In the genomic region with DNA sequence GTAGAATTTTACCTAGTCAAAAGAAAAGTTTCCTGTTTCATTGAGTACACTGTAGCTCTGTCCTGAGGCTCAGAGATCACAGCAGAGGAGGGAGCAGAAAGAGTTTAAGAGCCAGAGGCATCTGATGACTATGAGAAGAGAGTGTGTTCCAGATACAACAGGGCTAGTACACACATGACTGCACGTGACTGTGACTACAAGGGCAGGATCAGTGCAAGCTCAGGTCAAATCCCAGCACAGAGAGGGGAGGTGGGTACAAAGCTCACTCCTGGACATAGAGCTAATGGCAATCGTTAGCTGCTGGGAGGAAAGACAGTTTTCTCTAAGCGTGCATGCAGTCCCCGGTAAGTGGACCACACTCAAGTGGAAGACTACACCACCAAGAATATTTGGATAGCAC, we compare ENCODE assay signal across 24 mouse cellular contexts. TPM values are rescaled to one million over a fixed set of nuclear protein-coding genes. Genes with fewer than 3 reads are reported as not detected.
DNase-seq lines count a peak whose midpoint lies in the region; ATAC-seq and TF ChIP-seq lines count a peak whose summit lies in the region.
"Had no signal": no experiment of that assay in that cellular context is flagged by ENCODE, and none has a peak within 500 bp of the region (broad histone marks: within the 10 kb centered on the region; RNA-seq: fewer than 3 reads in every experiment).

No protein-coding gene starts in this region.

- TF ChIP-seq EP300 in liver, postnatal 0 days (IDR thresholded peaks at IDR 0.05; ENCODE audit: low read depth): no peak

- H3K4me2 ChIP-seq in liver, embryonic 12.5 days: no peak overlapping the region
- no peak overlapping the region for H3K4me2 ChIP-seq in liver, embryonic 11.5 days
- no peak overlapping the region for H3K4me2 ChIP-seq in kidney, postnatal 0 days (ENCODE audit: low read length)
- no peak overlapping the region for H3K4me2 ChIP-seq in liver, postnatal 0 days (ENCODE audit: low read depth, low read length)
- H3K4me2 ChIP-seq: heart, embryonic 15.5 days; limb, embryonic 15.5 days; lung, embryonic 14.5 days had no signal

- no peak overlapping the region for H3K9ac ChIP-seq in liver, embryonic 12.5 days
- H3K9ac ChIP-seq in liver, embryonic 11.5 days (ENCODE audit: low read depth, low read length): no peak overlapping the region
- no peak overlapping the region for H3K9ac ChIP-seq in kidney, postnatal 0 days (ENCODE audit: low read depth, low read length)
- no peak overlapping the region for H3K9ac ChIP-seq in liver, postnatal 0 days (replicated peaks)
- H3K9ac ChIP-seq: heart, embryonic 15.5 days; limb, embryonic 15.5 days; lung, embryonic 14.5 days had no signal

- no peak overlapping the region for H3K4me3 ChIP-seq in liver, embryonic 12.5 days
- no peak overlapping the region for H3K4me3 ChIP-seq in liver, embryonic 11.5 days (ENCODE audit: low read depth, low read length)
- no peak overlapping the region for H3K4me3 ChIP-seq in kidney, postnatal 0 days (replicated peaks; ENCODE audit: low read depth, low read length)
- no peak overlapping the region for H3K4me3 ChIP-seq in liver, postnatal 0 days (ENCODE audit: low read depth, low read length)
- H3K4me3 ChIP-seq: forebrain, embryonic 10.5 days; heart, embryonic 15.5 days; limb, embryonic 15.5 days had no signal

- 68% methylated on average over 4 of the region's 4 CpGs for WGBS in liver, embryonic 12.5 days (ENCODE audit: insufficient replicate concordance)
- WGBS in liver, embryonic 11.5 days: 79% methylated on average over 4 of the region's 4 CpGs
- 59% methylated on average over 4 of the region's 4 CpGs for WGBS in kidney, postnatal 0 days
- 68% methylated on average over 4 of the region's 4 CpGs for WGBS in liver, postnatal 0 days (ENCODE audit: insufficient replicate concordance)

- H3K27ac ChIP-seq in liver, embryonic 12.5 days: no peak overlapping the region
- no peak overlapping the region for H3K27ac ChIP-seq in liver, embryonic 11.5 days (ENCODE audit: low read depth, low read length)
- H3K27ac ChIP-seq in kidney, postnatal 0 days: no peak overlapping the region
- H3K27ac ChIP-seq in liver, postnatal 0 days (ENCODE audit: low read depth): no peak overlapping the region
- H3K27ac ChIP-seq: forebrain, embryonic 10.5 days; heart, embryonic 15.5 days; limb, embryonic 15.5 days had no signal

- TF ChIP-seq CTCF in kidney, postnatal 0 days (IDR thresholded peaks at IDR 0.05; ENCODE audit: low read depth): no peak
- no peak for TF ChIP-seq CTCF in liver, postnatal 0 days (IDR thresholded peaks at IDR 0.05; ENCODE audit: low read depth)

- H3K4me1 ChIP-seq in liver, embryonic 12.5 days: no peaks in the 10 kb centered on the region
- no peaks in the 10 kb centered on the region for H3K4me1 ChIP-seq in liver, embryonic 11.5 days (replicated peaks; ENCODE audit: control insufficient read depth, insufficient read depth, low read length)
- no peaks in the 10 kb centered on the region for H3K4me1 ChIP-seq in kidney, postnatal 0 days (replicated peaks; ENCODE audit: insufficient read depth, low read length)
- no peaks in the 10 kb centered on the region for H3K4me1 ChIP-seq in liver, postnatal 0 days (ENCODE audit: insufficient read depth)
- H3K4me1 ChIP-seq: heart, embryonic 15.5 days; limb, embryonic 15.5 days had no signal

- ATAC-seq in liver, embryonic 12.5 days: 0 out of 2 replicates have a peak, but pooled peaks have one; percentile 42
- no peak for ATAC-seq in liver, embryonic 11.5 days (replicated peaks; ENCODE audit: low FRiP score)
- peak; percentile 74; the same call in 1 of the 2 replicates for ATAC-seq in kidney, postnatal 0 days (replicated peaks; ENCODE audit: low FRiP score, low read depth)
- peak; percentile 81 for ATAC-seq in liver, postnatal 0 days
- ATAC-seq: activated CD4-positive, CD25-positive, alpha-beta regulatory T cell, adult 4 months; hindbrain, embryonic 16.5 days; midbrain, embryonic 16.5 days had no signal

- H3K9me3 ChIP-seq in liver, embryonic 12.5 days (replicated peaks): no peaks in the 10 kb centered on the region
- no peaks in the 10 kb centered on the region for H3K9me3 ChIP-seq in liver, embryonic 11.5 days (ENCODE audit: control insufficient read depth, low read length)
- no peaks in the 10 kb centered on the region for H3K9me3 ChIP-seq in kidney, postnatal 0 days (replicated peaks; ENCODE audit: low read length)
- H3K9me3 ChIP-seq in liver, postnatal 0 days (ENCODE audit: low read length): no peaks in the 10 kb centered on the region
- H3K9me3 ChIP-seq: forebrain, embryonic 10.5 days; heart, embryonic 15.5 days; limb, embryonic 15.5 days had no signal

- no peaks in the 10 kb centered on the region for H3K36me3 ChIP-seq in liver, embryonic 12.5 days
- H3K36me3 ChIP-seq in liver, embryonic 11.5 days (ENCODE audit: control insufficient read depth, insufficient read depth, low read length): no peaks in the 10 kb centered on the region
- H3K36me3 ChIP-seq in kidney, postnatal 0 days (ENCODE audit: insufficient read depth, low read length): no peaks in the 10 kb centered on the region
- H3K36me3 ChIP-seq in liver, postnatal 0 days (replicated peaks; ENCODE audit: insufficient read depth, low read length): no peaks in the 10 kb centered on the region
- H3K36me3 ChIP-seq: forebrain, embryonic 10.5 days; heart, embryonic 15.5 days; limb, embryonic 15.5 days had no signal

- no peak for DNase-seq in liver, embryonic 11.5 days (ENCODE audit: low spot score)
- peak; percentile 55 to 64 for DNase-seq in kidney, adult 8-10 months
- peak; percentile 18 for DNase-seq in kidney, postnatal 0 days (ENCODE audit: low spot score)
- DNase-seq in liver, postnatal 0 days: no peak
- no peak for DNase-seq in T-cell, adult 2 months (ENCODE audit: low spot score)
- DNase-seq in gastrocnemius, postnatal 4 days (ENCODE audit: low spot score in 2 of 2): no peak
- DNase-seq: adrenal gland, adult 8-10 months; cerebellum, adult 11-12 months; cerebellum, postnatal 14 days; gastrocnemius, postnatal 36 days; lung, embryonic 14.5 days; lung, postnatal 36 days; right cerebral cortex, adult 18-20 months; right cerebral cortex, postnatal 4 days; thymus, postnatal 36 days had no signal

- no peaks in the 10 kb centered on the region for H3K27me3 ChIP-seq in liver, embryonic 12.5 days (replicated peaks)
- H3K27me3 ChIP-seq in liver, embryonic 11.5 days (replicated peaks; ENCODE audit: control insufficient read depth, insufficient read depth, low read length): no peaks in the 10 kb centered on the region
- H3K27me3 ChIP-seq in kidney, postnatal 0 days (ENCODE audit: insufficient read depth, low read length): no peaks in the 10 kb centered on the region
- H3K27me3 ChIP-seq in liver, postnatal 0 days (ENCODE audit: insufficient read depth, low read length): no peaks in the 10 kb centered on the region
- H3K27me3 ChIP-seq: heart, embryonic 15.5 days; limb, embryonic 15.5 days had no signal

RNA-seq across cellular contexts. Expression of a gene that starts 37.6 kb away (rescaled TPM):
- polyA plus RNA-seq in liver, embryonic 12.5 days (2016; fragmentation: Nextera tagmentation; extraction: Ambion mirVana): 7.7 and 8.5 TPM in 2 replicates
- polyA plus RNA-seq in liver, embryonic 11.5 days (2014; fragmentation: Nextera tagmentation; extraction: Ambion mirVana): 16.2 and 16.6 TPM in 2 replicates
- 12.7 and 14.0 TPM in 2 replicates for polyA plus RNA-seq in kidney, postnatal 0 days (2015; fragmentation: Nextera tagmentation; extraction: Ambion mirVana)
- polyA plus RNA-seq in liver, postnatal 0 days (2015; fragmentation: Nextera tagmentation; extraction: Ambion mirVana): 8.0 and 8.3 TPM in 2 replicates
- 10 to 100 TPM; 25.1 to 31.3 TPM for total RNA-seq in gastrocnemius, postnatal 4 days (2021)
- total RNA-seq: MEL had no signal
- polyA plus RNA-seq: C2C12 had no signal

Comparison
In these comparisons a context has a peak if more than half of its experiments do, and no peak if none do; other contexts are left out.
1. DNase-seq: peak in kidney, adult 8-10 months (2 of 2) and kidney, postnatal 0 days (single experiment); none in liver, embryonic 11.5 days (single experiment), liver, postnatal 0 days (single experiment), T-cell, adult 2 months (single experiment) and gastrocnemius, postnatal 4 days (0 of 2).